Mouse (Mus musculus): ENCODE data around the gene Tubb4a. TPM values are rescaled to one million over a fixed set of nuclear protein-coding genes. Genes with fewer than 3 reads are reported as not detected.
"Not testable (repeated sequence)": the region's sequence is repeated elsewhere in the genome, so short reads cannot be mapped to it uniquely, and the experiment has no call there.

Gene Tubb4a
- total RNA-seq (2015; ENCODE audit: low replicate concordance) (not detected in 2 replicates), total RNA-seq (2017; ENCODE audit: low replicate concordance) (0.14 TPM in 1 of 2 replicates, not detected in the other)

- no peak; the same call in 1 of the 2 replicates for ATAC-seq (replicated peaks; ENCODE audit: low FRiP score, poor library complexity, severe bottlenecking)
Observed at GRCm38 (mm10) chr17:57087049-57087832, at the start of gene Tubb4a. Tubb4a (minus strand) TSS chr17:57087782.

- ATAC-seq (replicated peaks; ENCODE audit: low FRiP score, poor library complexity, severe bottlenecking), result no peak
Observed at GRCm38 (mm10) chr17:57135635-57136034, 48.1 kb upstream of the Tubb4a start.

GRCm38 (mm10) chr17:57134693-57135092, 47.1 kb upstream of the Tubb4a start:
- no peak for ATAC-seq (replicated peaks; ENCODE audit: low FRiP score, poor library complexity, severe bottlenecking)

GRCm38 (mm10) chr17:57134021-57134420, 46.4 kb upstream of the Tubb4a start:
- ATAC-seq (replicated peaks; ENCODE audit: low FRiP score, poor library complexity, severe bottlenecking), result not testable (repeated sequence)

- ATAC-seq (replicated peaks; ENCODE audit: low FRiP score, poor library complexity, severe bottlenecking), result no peak
Observed at GRCm38 (mm10) chr17:57131793-57132192, 44.2 kb upstream of the Tubb4a start.

- ATAC-seq (replicated peaks; ENCODE audit: low FRiP score, poor library complexity, severe bottlenecking), result no peak
Observed at GRCm38 (mm10) chr17:57125853-57126622, 38.5 kb upstream of the Tubb4a start.

GRCm38 (mm10) chr17:57124792-57125191, 37.2 kb upstream of the Tubb4a start:
- ATAC-seq (replicated peaks; ENCODE audit: low FRiP score, poor library complexity, severe bottlenecking), result no peak

- no peak for ATAC-seq (replicated peaks; ENCODE audit: low FRiP score, poor library complexity, severe bottlenecking)
Observed at GRCm38 (mm10) chr17:57123192-57124118, 35.9 kb upstream of the Tubb4a start.

GRCm38 (mm10) chr17:57121856-57122255, 34.3 kb upstream of the Tubb4a start:
- ATAC-seq (replicated peaks; ENCODE audit: low FRiP score, poor library complexity, severe bottlenecking), result no peak

- peak; percentile 67 for ATAC-seq (replicated peaks; ENCODE audit: low FRiP score, poor library complexity, severe bottlenecking)
Observed at GRCm38 (mm10) chr17:57118524-57119349, 31.2 kb upstream of the Tubb4a start.

GRCm38 (mm10) chr17:57116801-57117200, 29.2 kb upstream of the Tubb4a start:
- no peak for ATAC-seq (replicated peaks; ENCODE audit: low FRiP score, poor library complexity, severe bottlenecking)

- no peak for ATAC-seq (replicated peaks; ENCODE audit: low FRiP score, poor library complexity, severe bottlenecking)
Observed at GRCm38 (mm10) chr17:57112768-57113474, 25.3 kb upstream of the Tubb4a start.

GRCm38 (mm10) chr17:57110005-57110404, 22.4 kb upstream of the Tubb4a start:
- ATAC-seq (replicated peaks; ENCODE audit: low FRiP score, poor library complexity, severe bottlenecking), result no peak

GRCm38 (mm10) chr17:57108666-57109171, 21.1 kb upstream of the Tubb4a start:
- no peak for ATAC-seq (replicated peaks; ENCODE audit: low FRiP score, poor library complexity, severe bottlenecking)

- ATAC-seq (replicated peaks; ENCODE audit: low FRiP score, poor library complexity, severe bottlenecking), result no peak
Observed at GRCm38 (mm10) chr17:57108040-57108665, 20.6 kb upstream of the Tubb4a start.

GRCm38 (mm10) chr17:57107064-57107463, 19.5 kb upstream of the Tubb4a start:
- no peak for ATAC-seq (replicated peaks; ENCODE audit: low FRiP score, poor library complexity, severe bottlenecking)

GRCm38 (mm10) chr17:57106035-57106368, 18.4 kb upstream of the Tubb4a start:
- no peak for ATAC-seq (replicated peaks; ENCODE audit: low FRiP score, poor library complexity, severe bottlenecking)

All from erythroblast, adult 5-6 weeks (primary cell).